Mouse (Mus musculus) kidney, adult 2 months (tissue): ENCODE measurements around the gene C1ra. TPM values are rescaled to one million over a fixed set of nuclear protein-coding genes. Genes with fewer than 3 reads are reported as not detected.
"Not testable (repeated sequence)": the region's sequence is repeated elsewhere in the genome, so short reads cannot be mapped to it uniquely, and the experiment has no call there.

Source experiments
- DNase-seq: peaks from one replicate; pipeline ENCODE4 v3.0.0; 2021
- H3K27ac ChIP-seq: fragments of 200-500 bp; 2 replicates; pipeline ENCODE4 v1.5.1; 2012; ENCODE audit warnings: low read depth, low read length, control low read depth, inconsistent platforms; ENCODE audit not compliant: insufficient read depth
- H3K27me3 ChIP-seq: fragments of 200-500 bp; replicated peaks from 2 replicates; pipeline ENCODE4 v1.6.1; 2012; ENCODE audit warnings: mild to moderate bottlenecking, moderate library complexity, low read length, inconsistent platforms; ENCODE audit not compliant: control insufficient read depth, insufficient read depth
- H3K36me3 ChIP-seq: fragments of 200-500 bp; 2 replicates; pipeline ENCODE4 v1.6.1; 2012; ENCODE audit warnings: mild to moderate bottlenecking, moderate library complexity, low read length, inconsistent platforms; ENCODE audit not compliant: control insufficient read depth, insufficient read depth
- H3K4me1 ChIP-seq: fragments of 200-500 bp; 2 replicates; pipeline ENCODE4 v1.6.1; 2011; ENCODE audit warnings: low read length; ENCODE audit not compliant: control insufficient read depth, insufficient read depth
- H3K4me3 ChIP-seq: fragments of 200-500 bp; 2 replicates; pipeline ENCODE4 v1.5.1; 2011; ENCODE audit warnings: mild to moderate bottlenecking, low read depth, low read length, control low read depth; ENCODE audit not compliant: insufficient read depth
- CTCF ChIP-seq: fragments of 200-500 bp; conservative IDR thresholded peaks from 2 replicates; pipeline ENCODE4 v1.5.1; 2011; ENCODE audit warnings: low read depth, mild to moderate bottlenecking, control low read depth, low read length, moderate library complexity, mixed read lengths; ENCODE audit not compliant: insufficient read depth, insufficient read length
- POLR2A ChIP-seq: fragments of 200-500 bp; IDR thresholded peaks from one replicate; pipeline ENCODE4 v1.6.1; 2011; ENCODE audit warnings: low read depth, low read length, control low read depth
- WGBS: fragments of 180-500 bp; shearing (Covaris S2); methylation state at CpG from one replicate; pipeline ENCODE4 v1.1.7; 2018; 5-methylcytosine and 5-hydroxymethylcytosine counted together
- polyA plus RNA-seq: library from polyadenylated mRNA; depleted of rRNA; stranded (reverse); fragments of >200 nt; gene quantifications from 2 replicates; pipeline ENCODE4 v1.2.3, GENCODE M21; 2012; rRNA removed

Gene C1ra
- 24.8 and 26.5 TPM in 2 replicates for polyA plus RNA-seq

DNA sequence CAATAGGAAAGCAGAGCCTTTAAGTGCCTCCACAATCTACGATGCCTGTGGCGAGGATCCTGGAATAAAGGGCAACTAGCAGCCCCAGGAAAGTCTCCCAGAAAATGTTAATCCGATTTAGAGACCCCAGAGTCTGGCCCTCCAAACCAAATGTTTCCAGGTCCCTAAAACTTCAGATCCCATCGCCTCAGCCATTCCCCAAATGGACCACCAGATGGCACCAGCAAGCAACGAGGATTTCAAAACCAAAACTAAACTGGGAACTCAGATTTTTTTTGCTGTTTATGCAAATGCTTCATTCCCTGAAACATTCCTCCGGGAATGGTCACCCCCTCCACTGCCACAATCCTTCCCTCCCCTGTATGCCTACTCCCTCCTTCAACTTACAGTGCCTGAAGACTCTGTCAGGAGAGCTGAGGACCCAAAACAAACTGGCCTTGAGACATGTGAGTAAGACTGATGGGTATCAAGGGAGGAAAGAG is at the start of gene C1ra:
TSS of gene C1ra (plus strand) at position 51 of the 482 bp plus-strand sequence.
- DNase-seq: peak; percentile 73

GRCm38 (mm10) chr6:124463881-124464291 is 48.3 kb upstream of the C1ra start:
- Histone ChIP-seq H3K4me1 (no peaks in the 10 kb centered on the region), H3K4me3 (no peak overlapping the region), H3K36me3 (no peaks in the 10 kb centered on the region), H3K27ac (no peak overlapping the region), H3K27me3 (no peaks in the 10 kb centered on the region)
- WGBS: 44% methylated on average over 8 of the region's 8 CpGs
- DNase-seq: no peak
- TF ChIP-seq POLR2A (no peak), CTCF (no peak)

More for the DNA sequence above, at the start of gene C1ra:
- H3K36me3 ChIP-seq: no peaks in the 10 kb centered on the region
- H3K27me3 ChIP-seq: no peaks in the 10 kb centered on the region
- 3% methylated on average over 6 of the region's 6 CpGs for WGBS
- peak within 1 kb of the TSS; percentile 61 for H3K4me3 ChIP-seq
- H3K4me1 ChIP-seq: no peaks in the 10 kb centered on the region
- TF ChIP-seq POLR2A (no peak), CTCF (peak; percentile 69)
- no peak within 1 kb of the TSS for H3K27ac ChIP-seq

- Histone ChIP-seq H3K27me3 (no peaks in the 10 kb centered on the region), H3K36me3 (no peaks in the 10 kb centered on the region), H3K27ac (no peak within 1 kb of the TSS), H3K4me3 (peak within 1 kb of the TSS; percentile 5), H3K4me1 (no peaks in the 10 kb centered on the region)
- TF ChIP-seq CTCF (no peak), POLR2A (no peak)
- DNase-seq: peak; percentile 65
- WGBS: 9% methylated on average over 27 of the region's 27 CpGs
Measured at GRCm38 (mm10) chr6:124464305-124465271, 47.6 kb upstream of the C1ra start, which contains the start of gene Clstn3. Gene Clstn3 (minus strand): TSS chr6:124464794.

GRCm38 (mm10) chr6:124465299-124465698 is 46.9 kb upstream of the C1ra start:
- DNase-seq: no peak
- WGBS: 54% methylated on average over 6 of the region's 6 CpGs
- TF ChIP-seq CTCF (no peak), POLR2A (no peak)
- no peaks in the 10 kb centered on the region for H3K36me3 ChIP-seq
- H3K27me3 ChIP-seq: no peaks in the 10 kb centered on the region
- no peak overlapping the region for H3K4me3 ChIP-seq
- H3K4me1 ChIP-seq: no peaks in the 10 kb centered on the region
- H3K27ac ChIP-seq: no peak overlapping the region

DNA sequence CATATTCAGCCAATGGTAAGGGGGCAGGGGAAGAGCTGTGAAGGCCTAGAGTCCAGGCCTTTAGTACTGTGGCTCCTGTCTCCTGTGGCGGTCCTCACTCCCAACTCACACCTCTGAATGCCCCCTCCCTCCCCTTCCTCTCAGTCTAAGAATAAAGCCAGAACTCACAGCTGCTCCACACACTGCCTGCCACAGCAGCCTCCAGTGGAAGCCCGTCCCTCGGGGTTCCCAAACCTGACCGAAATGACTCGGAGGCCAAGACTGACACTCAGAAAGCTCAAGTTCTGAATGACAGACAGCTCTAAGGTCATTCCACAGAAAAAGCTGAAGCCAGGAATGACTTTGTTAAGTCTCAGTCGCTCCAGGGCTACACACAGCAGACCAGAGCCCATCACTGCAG is 46.5 kb upstream of the C1ra start:
- Histone ChIP-seq H3K36me3 (no peaks in the 10 kb centered on the region), H3K4me3 (no peak overlapping the region), H3K27me3 (no peaks in the 10 kb centered on the region), H3K4me1 (no peaks in the 10 kb centered on the region), H3K27ac (no peak overlapping the region)
- no peak for TF ChIP-seq CTCF
- TF ChIP-seq POLR2A: no peak
- no peak for DNase-seq
- WGBS: 87% methylated on average over 6 of the region's 6 CpGs

- no peak for DNase-seq
- Histone ChIP-seq H3K4me3 (no peak overlapping the region), H3K27me3 (no peaks in the 10 kb centered on the region), H3K27ac (no peak overlapping the region), H3K4me1 (no peaks in the 10 kb centered on the region), H3K36me3 (no peaks in the 10 kb centered on the region)
- TF ChIP-seq CTCF (no peak), POLR2A (no peak)
- 96% methylated on average over 3 of the region's 3 CpGs for WGBS
Measured at GRCm38 (mm10) chr6:124471121-124471520, 41.1 kb upstream of the C1ra start.

DNA sequence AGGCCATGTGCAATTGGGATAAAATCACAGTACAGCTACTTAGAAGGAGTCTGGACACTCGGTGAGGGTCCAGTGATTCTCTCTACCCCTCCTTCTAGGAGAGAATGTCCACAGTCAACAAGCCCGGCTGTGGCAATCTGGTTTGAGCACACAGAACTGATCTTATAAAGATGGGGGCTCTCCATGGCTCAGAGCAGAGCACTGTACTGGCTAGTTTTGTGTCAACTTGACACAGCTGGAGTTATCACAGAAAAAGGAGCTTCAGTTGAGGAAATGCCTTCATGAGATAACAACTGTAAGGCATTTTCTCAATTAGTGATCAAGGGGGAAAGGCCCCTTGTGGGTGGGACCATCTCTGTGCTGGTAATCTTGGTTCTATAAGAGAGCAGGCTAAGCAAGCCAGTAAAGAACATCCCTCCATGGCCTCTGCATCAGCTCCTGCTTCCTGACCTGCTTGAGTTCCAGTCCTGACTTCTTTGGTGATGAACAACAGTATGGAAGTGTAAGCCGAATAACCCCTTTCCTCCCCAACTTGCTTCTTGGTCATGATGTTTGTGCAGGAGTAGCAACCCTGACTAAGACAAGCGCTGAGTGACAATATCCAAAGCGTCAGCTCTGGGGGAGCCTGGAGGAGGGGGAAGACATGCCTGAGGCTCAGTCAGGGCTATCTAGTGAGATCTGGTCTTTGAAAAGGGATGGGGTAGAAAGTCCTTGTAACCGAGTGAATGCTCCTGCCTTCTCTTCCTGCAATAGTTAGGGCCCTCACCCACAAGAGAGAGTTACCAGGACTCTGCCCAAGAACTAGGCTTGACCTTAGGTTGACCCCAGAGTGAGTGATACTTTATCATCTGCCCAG is 40.2 kb upstream of the C1ra start:
- H3K36me3 ChIP-seq, H3K4me1 ChIP-seq, H3K27ac ChIP-seq, DNase-seq, H3K27me3 ChIP-seq, H3K4me3 ChIP-seq: not testable (repeated sequence)
- 82% methylated on average over 6 of the region's 6 CpGs for WGBS
